Mouse (Mus musculus) mouse embryonic stem cell (cell line): ENCODE data around the gene Pfn1.

Experiments used
- in situ Hi-C, 2 experiments: fragments of 300-500 bp; cut with MboI; formaldehyde crosslinking; loops; 1 replicate in 1 of 2; 3 replicates in 1 of 2; pipeline ENCODE4 v1.14.3; 2019 to 2020; ENCODE audit warnings: low sequenced_read_pairs in 2 of 2, low pct_unique_long_range_greater_than_20kb in 1 of 2, mixed read lengths in 1 of 2; ENCODE audit not compliant: unreplicated experiment in 1 of 2

Pfn1 gene

GRCm38 (mm10) chr11:70646259-70646555, 8.2 kb downstream of the Pfn1 start:
- in situ Hi-C loops = no loop called here

DNA sequence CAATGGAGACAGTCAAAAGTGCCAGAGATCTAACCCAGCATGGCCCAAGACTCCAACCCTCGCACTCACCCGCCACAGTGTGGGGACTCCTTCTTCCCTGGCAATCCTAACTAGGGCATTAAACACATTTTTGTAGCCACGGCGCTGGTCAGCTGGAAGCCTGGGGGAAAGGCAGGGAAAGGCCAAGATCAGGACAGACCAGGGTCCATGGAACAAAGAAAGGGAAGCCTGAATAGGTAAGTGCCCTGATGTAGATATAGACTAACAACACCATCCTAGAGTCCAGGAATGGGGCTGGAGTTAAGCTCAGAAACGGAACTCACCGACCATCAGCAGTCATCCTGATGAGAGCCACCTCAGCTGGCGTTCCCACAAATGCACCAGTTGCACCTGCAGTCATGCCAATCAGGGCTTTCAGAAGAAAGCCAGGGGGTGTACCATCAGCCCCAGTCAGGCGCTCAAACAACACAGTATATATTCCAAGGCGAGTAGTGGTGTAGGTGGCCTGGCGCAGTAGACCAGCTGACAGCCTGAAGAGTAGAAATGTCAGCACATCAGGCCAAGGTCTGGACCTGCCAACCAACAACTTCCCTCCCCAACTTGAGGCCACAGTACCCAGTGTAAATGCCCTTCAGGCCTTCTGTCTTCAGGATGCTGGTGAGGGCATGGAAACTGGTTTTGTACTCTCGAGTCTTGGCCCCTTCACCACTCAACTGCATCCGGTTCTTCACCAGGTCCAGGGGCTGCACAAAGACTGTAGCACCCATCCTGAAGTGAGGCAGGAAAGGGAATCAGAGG, 8.8 kb downstream of the Pfn1 start:
- in situ Hi-C loops = no loop called here

DNA sequence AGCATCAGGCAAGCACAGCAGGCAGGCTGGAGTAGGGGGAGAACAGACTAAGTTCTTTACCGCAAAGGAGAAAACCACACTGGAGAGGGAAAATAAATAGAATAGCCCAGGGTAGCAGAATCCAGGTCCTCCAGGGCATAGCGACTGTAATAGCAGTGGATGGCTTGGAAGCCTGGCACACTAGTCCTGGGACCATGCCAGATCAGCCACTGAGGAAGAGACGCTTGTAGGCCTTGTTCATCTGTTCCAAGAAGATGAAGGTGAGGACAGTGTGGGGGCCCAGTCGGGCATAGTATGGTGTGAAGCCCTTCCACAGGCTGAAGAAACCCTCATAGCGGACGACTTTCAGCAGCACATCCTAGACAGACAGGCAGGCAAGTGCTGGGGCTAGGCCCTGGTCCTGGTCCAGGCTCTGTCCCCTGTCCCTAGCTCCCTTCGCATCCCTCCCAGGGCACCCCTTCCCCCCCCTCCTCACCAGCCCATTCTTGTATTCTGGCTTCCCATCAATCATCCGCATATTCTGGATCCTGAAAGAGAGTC, 9.8 kb downstream of the Pfn1 start:
- in situ Hi-C loops = no loop called here

GRCm38 (mm10) chr11:70643051-70643450, 11.4 kb downstream of the Pfn1 start:
- in situ Hi-C loops = no loop called here

- in situ Hi-C loops = no loop called here
These were observed 13.2 kb downstream of the Pfn1 start for GRCm38 (mm10) chr11:70641241-70641640.

- in situ Hi-C loops = no loop called here
These were observed 14.5 kb downstream of the Pfn1 start for GRCm38 (mm10) chr11:70639976-70640375.

- in situ Hi-C loops = no loop called here
These were observed 15.6 kb downstream of the Pfn1 start, which contains the start of gene Gp1ba for GRCm38 (mm10) chr11:70638714-70639278. Gp1ba (plus strand) TSS chr11:70639122.

DNA sequence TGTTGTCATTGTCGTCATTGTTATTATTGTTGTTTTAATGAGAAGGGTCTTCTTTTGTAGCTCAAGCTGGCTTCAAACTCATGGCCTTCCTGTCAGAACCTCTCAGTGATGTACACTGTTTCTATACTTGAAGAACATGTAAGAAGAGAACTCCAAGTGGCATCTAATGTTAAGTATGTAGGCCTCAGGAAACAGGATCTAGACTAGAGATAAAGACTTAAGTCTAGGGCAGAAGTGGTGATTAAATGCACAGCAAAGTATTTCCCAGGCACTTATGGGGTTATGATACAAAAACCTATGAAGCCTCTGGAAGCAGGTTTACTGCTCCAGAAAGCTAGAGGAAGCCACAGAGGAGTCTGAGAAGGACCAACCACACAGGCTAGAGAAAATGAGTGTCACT, 16.2 kb downstream of the Pfn1 start:
- in situ Hi-C loops = no loop called here

- in situ Hi-C loops = no loop called here
These were observed 16.7 kb downstream of the Pfn1 start for GRCm38 (mm10) chr11:70637764-70638163.

DNA sequence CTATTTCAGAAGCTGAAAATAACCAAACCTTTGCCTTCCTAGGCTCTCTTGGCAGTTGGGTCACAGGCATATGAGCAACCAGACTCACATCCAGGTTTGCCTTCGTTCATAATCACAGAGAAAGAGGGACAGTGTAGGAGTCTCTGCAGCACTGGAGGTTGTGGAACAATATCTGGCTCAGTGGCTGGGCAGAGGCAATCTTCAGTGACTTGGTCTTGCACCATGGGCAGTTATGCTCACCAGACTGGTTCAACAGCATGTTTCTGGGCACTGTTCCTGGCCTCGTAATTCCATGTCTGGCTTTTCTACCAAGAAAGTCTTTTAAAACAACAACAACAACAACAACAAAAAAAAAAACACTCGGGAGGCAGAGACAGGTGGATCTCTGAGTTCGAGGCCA, 18.8 kb downstream of the Pfn1 start:
- in situ Hi-C loops = no loop called here

- in situ Hi-C loops = loop anchor here in 1 of 2 experiments (5.0 kb wide), 1 partner anchor 122 kb away; no protein-coding TSS in a partner anchor
These were observed 24.3 kb downstream of the Pfn1 start for GRCm38 (mm10) chr11:70630129-70630528.

DNA sequence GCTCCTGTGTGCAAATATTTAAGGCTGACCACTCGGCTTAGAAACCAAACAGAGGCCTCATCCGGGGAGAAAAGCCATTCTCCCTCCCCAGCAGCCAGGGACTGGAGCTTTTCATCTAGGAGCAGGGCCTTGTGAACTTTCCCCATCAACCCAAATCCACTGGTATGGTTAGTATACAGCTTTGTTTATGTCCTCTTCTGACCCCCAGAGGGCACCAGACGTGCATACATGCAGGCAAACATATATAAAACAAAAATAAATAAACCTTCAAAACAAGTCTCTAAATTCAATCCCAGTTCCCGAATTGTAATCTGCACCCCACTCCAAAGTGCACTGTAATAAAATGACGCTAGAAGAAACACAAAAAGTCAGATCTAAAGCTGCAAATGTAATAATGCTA, 24.9 kb downstream of the Pfn1 start:
- in situ Hi-C loops = no loop called here

GRCm38 (mm10) chr11:70628431-70628830, 26.0 kb downstream of the Pfn1 start:
- in situ Hi-C loops = no loop called here

- in situ Hi-C loops = no loop called here
These were observed 27.6 kb downstream of the Pfn1 start for GRCm38 (mm10) chr11:70626877-70627276.

DNA sequence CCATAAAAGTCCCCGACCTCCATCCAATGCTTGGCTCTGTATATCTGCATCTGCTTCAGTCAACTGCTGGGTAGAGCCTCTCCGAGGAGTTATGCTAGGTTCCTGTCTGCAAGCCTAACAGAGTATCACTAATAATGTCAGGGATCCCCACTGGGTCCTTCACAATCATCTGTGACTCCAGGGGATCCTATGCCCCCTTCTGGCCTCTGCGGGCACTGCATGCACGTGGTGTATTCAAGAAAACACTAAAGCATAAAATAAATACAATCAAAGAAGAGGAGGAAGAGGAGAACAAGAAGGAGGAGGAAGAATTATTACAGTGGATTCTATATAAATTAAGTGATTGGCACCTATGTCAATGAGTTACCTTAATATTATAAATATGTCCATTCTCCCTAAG, 29.0 kb downstream of the Pfn1 start:
- in situ Hi-C loops = no loop called here

GRCm38 (mm10) chr11:70623053-70623742, 31.2 kb downstream of the Pfn1 start:
- in situ Hi-C loops = loop anchor here in 1 of 2 experiments (25.0 kb wide), 1 partner anchor 211 kb away; the partner anchor contains the start of gene Pelp1

DNA sequence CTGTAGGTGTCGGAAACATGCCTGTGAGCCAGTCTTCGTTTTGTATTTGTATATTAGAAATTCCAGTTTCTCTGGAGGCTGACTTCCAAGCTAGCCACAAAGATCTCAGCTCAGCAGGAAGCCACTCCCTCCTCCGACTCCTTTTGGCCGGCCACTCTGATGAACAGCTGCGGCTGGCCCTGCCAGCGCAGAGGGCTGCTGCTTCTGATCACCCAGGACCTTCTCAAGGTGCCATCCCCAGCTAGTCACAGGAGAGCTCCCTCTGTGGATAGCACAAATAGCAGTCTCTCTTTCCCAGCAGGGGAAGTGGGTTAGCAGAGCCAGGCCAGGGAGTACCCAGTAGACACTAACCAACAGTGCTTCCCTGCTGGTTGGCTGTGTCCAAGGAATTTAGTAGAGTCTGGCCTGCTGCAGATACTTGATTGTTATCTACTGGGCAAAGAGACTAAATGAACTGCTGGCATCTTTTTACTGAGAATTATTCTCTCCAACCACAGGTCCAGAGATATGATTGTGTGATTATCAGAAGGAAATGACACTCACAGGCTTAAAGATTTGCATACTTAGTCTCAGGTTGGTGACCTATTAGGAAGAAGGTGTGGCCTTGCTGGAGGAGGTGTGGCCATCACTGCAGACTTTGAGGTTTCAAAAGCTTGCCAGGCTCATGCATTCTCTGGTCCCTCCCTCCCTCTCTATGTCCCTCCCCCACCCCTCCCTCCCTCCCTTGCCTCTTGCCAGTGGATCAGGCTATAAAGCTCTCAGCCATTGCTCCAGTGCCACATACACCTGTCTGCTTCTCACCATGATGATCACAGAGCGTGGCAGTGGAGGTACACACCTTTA, 32.3 kb downstream of the Pfn1 start:
- in situ Hi-C loops = loop anchor here in 1 of 2 experiments (25.0 kb wide), 1 partner anchor 210 kb away; the partner anchor contains the start of gene Pelp1

GRCm38 (mm10) chr11:70619101-70619500, 35.3 kb downstream of the Pfn1 start, which contains the start of gene Chrne:
Chrne (minus strand) TSS chr11:70619216.
- in situ Hi-C loops = loop anchor here (5.0 to 25.0 kb wide), 4 partner anchors 92 to 207 kb away; partner anchors contain the start of genes Pelp1 (in 2 of the 2) and Psmb6 (in 2 of the 2)
